Mouse (Mus musculus) liver, postnatal 0 days (tissue): ENCODE measurements around the gene Kng1.
"Not testable (repeated sequence)": the region's sequence is repeated elsewhere in the genome, so short reads cannot be mapped to it uniquely, and the experiment has no call there.

ENCODE experiments used
- CTCF ChIP-seq: sonication (generic); IDR thresholded peaks from 2 replicates; pipeline ENCODE4 v1.5.1; 2016; ENCODE audit warnings: antibody characterized with exemption, low read depth
- EP300 ChIP-seq: IDR thresholded peaks from 2 replicates; pipeline ENCODE4 v1.6.1; 2016; ENCODE audit warnings: antibody characterized with exemption, low read depth, mild to moderate bottlenecking

- TF ChIP-seq CTCF, EP300: not testable (repeated sequence)
Measured at GRCm38 (mm10) chr16:23059630-23060029, 2.0 kb downstream of the Kng1 start.
